Mouse (Mus musculus): ENCODE data around the gene Eif2ak3. TPM values are rescaled to one million over a fixed set of nuclear protein-coding genes. Genes with fewer than 3 reads are reported as not detected.

Eif2ak3 gene
- polyA plus RNA-seq, 1 experiment from 2014 or later, result 10.5 TPM

- Histone ChIP-seq H3K9ac (ENCODE audit: low read depth, low read length) (no peak overlapping the region), H3K9me3 (ENCODE audit: control insufficient read depth, low read length) (no peaks in the 10 kb centered on the region), H3K4me3 (ENCODE audit: low read depth, low read length) (no peak overlapping the region), H3K27ac (ENCODE audit: low read depth, low read length) (no peak overlapping the region), H3K36me3 (ENCODE audit: control insufficient read depth, insufficient read depth, low read length) (no peaks in the 10 kb centered on the region), H3K27me3 (ENCODE audit: control insufficient read depth, insufficient read depth, low read length) (no peaks in the 10 kb centered on the region), H3K4me2 (replicated peaks; ENCODE audit: low read depth, low read length) (peak overlapping the region; percentile 54; the same call in 1 of the 2 replicates), H3K4me1 (replicated peaks; ENCODE audit: control insufficient read depth, insufficient read depth, low read length) (no peaks in the 10 kb centered on the region)
- ATAC-seq (ENCODE audit: low FRiP score) (no peak), DNase-seq (ENCODE audit: low spot score) (no peak)
- 65% methylated on average over 5 of the region's 5 CpGs for WGBS
Observed at GRCm38 (mm10) chr6:70842991-70843390, 1.3 kb upstream of the Eif2ak3 start.

GRCm38 (mm10) chr6:70844896-70845646 is 756 bp downstream of the Eif2ak3 start:
- Histone ChIP-seq H3K4me3 (ENCODE audit: low read depth, low read length) (peak overlapping the region; percentile 93), H3K9ac (ENCODE audit: low read depth, low read length) (peak overlapping the region; percentile 83), H3K36me3 (ENCODE audit: control insufficient read depth, insufficient read depth, low read length) (no peaks in the 10 kb centered on the region), H3K4me2 (replicated peaks; ENCODE audit: low read depth, low read length) (peak overlapping the region; percentile 72), H3K27ac (ENCODE audit: low read depth, low read length) (peak overlapping the region; percentile 79), H3K4me1 (replicated peaks; ENCODE audit: control insufficient read depth, insufficient read depth, low read length) (no peaks in the 10 kb centered on the region), H3K9me3 (ENCODE audit: control insufficient read depth, low read length) (no peaks in the 10 kb centered on the region), H3K27me3 (ENCODE audit: control insufficient read depth, insufficient read depth, low read length) (no peaks in the 10 kb centered on the region)
- WGBS, result 2% methylated on average over 38 of the region's 38 CpGs
- peak; percentile 1; the same call in 1 of the 2 replicates for ATAC-seq (ENCODE audit: low FRiP score)
- DNase-seq (ENCODE audit: low spot score), result peak; percentile 57

DNA sequence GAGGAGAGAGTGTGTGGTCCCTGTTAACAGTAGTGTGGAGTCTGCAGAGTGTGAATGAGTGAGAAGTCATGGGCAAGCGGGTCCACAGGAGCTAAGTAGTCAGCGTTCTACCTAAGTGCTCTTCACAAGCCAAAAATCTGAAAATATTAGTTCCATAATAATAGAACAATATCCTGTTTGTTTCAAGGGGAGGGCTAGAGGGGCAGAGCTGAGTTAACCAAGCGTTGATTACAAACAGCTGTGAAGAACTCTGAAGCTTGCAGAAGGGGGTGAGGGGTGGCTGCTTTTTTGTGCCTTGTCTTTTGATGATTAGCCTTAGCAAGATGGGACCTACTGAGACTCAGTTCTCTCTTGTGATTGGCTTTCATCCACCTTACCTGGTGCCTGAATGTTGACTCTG is 3.1 kb downstream of the Eif2ak3 start:
- 37% methylated on average over 3 of the region's 3 CpGs for WGBS
- no peaks in the 10 kb centered on the region for H3K4me1 ChIP-seq (replicated peaks; ENCODE audit: control insufficient read depth, insufficient read depth, low read length)
- DNase-seq (ENCODE audit: low spot score) (no peak), ATAC-seq (ENCODE audit: low FRiP score) (no peak)
- no peaks in the 10 kb centered on the region for H3K27me3 ChIP-seq (ENCODE audit: control insufficient read depth, insufficient read depth, low read length)
- no peak overlapping the region for H3K4me2 ChIP-seq (replicated peaks; ENCODE audit: low read depth, low read length)
- H3K4me3 ChIP-seq (ENCODE audit: low read depth, low read length), result no peak overlapping the region
- no peak overlapping the region for H3K9ac ChIP-seq (ENCODE audit: low read depth, low read length)
- no peaks in the 10 kb centered on the region for H3K9me3 ChIP-seq (ENCODE audit: control insufficient read depth, low read length)
- no peaks in the 10 kb centered on the region for H3K36me3 ChIP-seq (ENCODE audit: control insufficient read depth, insufficient read depth, low read length)
- no peak overlapping the region for H3K27ac ChIP-seq (ENCODE audit: low read depth, low read length)

- no peak overlapping the region for H3K9ac ChIP-seq (ENCODE audit: low read depth, low read length)
- H3K36me3 ChIP-seq (ENCODE audit: control insufficient read depth, insufficient read depth, low read length), result no peaks in the 10 kb centered on the region
- 91% methylated on average over 4 of the region's 4 CpGs for WGBS
- no peak overlapping the region for H3K4me2 ChIP-seq (replicated peaks; ENCODE audit: low read depth, low read length)
- H3K27ac ChIP-seq (ENCODE audit: low read depth, low read length), result no peak overlapping the region
- no peaks in the 10 kb centered on the region for H3K9me3 ChIP-seq (ENCODE audit: control insufficient read depth, low read length)
- ATAC-seq (ENCODE audit: low FRiP score) (no peak), DNase-seq (ENCODE audit: low spot score) (no peak)
- no peaks in the 10 kb centered on the region for H3K27me3 ChIP-seq (ENCODE audit: control insufficient read depth, insufficient read depth, low read length)
- H3K4me1 ChIP-seq (replicated peaks; ENCODE audit: control insufficient read depth, insufficient read depth, low read length), result no peaks in the 10 kb centered on the region
- no peak overlapping the region for H3K4me3 ChIP-seq (ENCODE audit: low read depth, low read length)
Observed at GRCm38 (mm10) chr6:70853371-70853770, 9.1 kb downstream of the Eif2ak3 start.

DNA sequence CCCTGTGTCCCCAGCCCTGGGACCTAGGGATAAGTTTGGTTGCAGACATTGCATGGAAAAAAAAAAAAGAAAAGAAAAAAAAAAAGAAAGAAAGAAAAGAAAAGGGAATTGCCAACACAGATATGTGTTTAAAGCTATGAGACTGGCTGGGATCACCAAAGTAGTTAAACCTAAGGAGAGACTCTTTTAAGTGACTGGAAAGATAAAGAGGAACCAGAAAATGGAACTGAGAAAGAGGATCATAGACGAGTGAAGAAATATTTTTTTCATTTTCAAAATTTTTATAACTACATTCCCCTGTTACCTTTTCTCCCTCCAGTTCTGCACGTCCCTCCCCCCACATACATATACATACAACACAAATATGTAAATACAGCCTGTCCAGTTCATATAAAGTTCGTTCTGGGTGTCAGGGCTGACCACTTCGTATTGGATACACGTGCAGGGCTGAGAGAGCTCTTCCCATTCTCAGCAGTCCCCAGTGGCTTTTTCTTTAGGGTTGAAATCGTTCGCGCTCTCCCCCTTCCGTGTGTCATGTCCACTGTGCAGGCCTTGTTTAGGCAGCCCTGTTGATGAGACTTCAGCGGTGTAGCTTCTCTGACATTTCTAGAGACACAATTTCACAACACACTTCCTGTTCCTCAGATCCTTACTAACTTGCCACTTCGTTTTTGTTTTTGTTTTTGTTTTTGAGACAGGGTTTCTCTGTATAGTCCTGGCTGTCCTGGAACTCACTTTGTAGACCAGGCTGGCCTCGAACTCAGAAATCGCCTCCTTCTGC is 11.4 kb downstream of the Eif2ak3 start:
- Histone ChIP-seq H3K9me3 (ENCODE audit: control insufficient read depth, low read length) (no peaks in the 10 kb centered on the region), H3K4me3 (ENCODE audit: low read depth, low read length) (no peak overlapping the region), H3K27me3 (ENCODE audit: control insufficient read depth, insufficient read depth, low read length) (no peaks in the 10 kb centered on the region), H3K4me1 (replicated peaks; ENCODE audit: control insufficient read depth, insufficient read depth, low read length) (no peaks in the 10 kb centered on the region), H3K36me3 (ENCODE audit: control insufficient read depth, insufficient read depth, low read length) (0 out of 2 replicates have a peak, but pooled peaks cover 3% of the 10 kb centered on the region), H3K4me2 (replicated peaks; ENCODE audit: low read depth, low read length) (no peak overlapping the region), H3K9ac (ENCODE audit: low read depth, low read length) (no peak overlapping the region), H3K27ac (ENCODE audit: low read depth, low read length) (no peak overlapping the region)
- DNase-seq (ENCODE audit: low spot score), result no peak
- no peak for ATAC-seq (ENCODE audit: low FRiP score)
- 87% methylated on average over 13 of the region's 13 CpGs for WGBS

DNA sequence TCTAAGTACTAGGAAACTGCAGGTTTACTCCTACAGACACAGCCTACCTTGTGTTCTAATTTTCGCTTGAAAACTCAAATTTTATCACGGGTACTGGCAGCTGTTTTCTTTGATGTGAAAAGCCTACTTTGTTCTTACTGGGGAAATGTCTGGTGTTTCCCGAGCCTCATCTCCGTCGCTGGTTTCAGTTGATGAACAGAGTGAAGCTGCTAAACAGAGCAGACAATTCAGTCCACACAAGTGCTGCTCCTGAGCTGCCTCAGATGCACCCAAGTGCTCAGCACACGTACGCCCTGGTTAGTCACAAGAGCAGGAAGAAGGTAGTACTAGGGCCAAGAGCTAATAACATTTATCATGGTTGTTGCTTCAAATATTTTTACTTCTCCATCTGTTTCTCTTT is 18.4 kb downstream of the Eif2ak3 start:
- no peaks in the 10 kb centered on the region for H3K4me1 ChIP-seq (replicated peaks; ENCODE audit: control insufficient read depth, insufficient read depth, low read length)
- H3K9me3 ChIP-seq (ENCODE audit: control insufficient read depth, low read length), result no peaks in the 10 kb centered on the region
- H3K4me2 ChIP-seq (replicated peaks; ENCODE audit: low read depth, low read length), result no peak overlapping the region
- no peak overlapping the region for H3K4me3 ChIP-seq (ENCODE audit: low read depth, low read length)
- H3K9ac ChIP-seq (ENCODE audit: low read depth, low read length), result no peak overlapping the region
- 96% methylated on average over 7 of the region's 7 CpGs for WGBS
- H3K36me3 ChIP-seq (ENCODE audit: control insufficient read depth, insufficient read depth, low read length), result 0 out of 2 replicates have a peak, but pooled peaks cover 3% of the 10 kb centered on the region
- H3K27me3 ChIP-seq (ENCODE audit: control insufficient read depth, insufficient read depth, low read length), result no peaks in the 10 kb centered on the region
- H3K27ac ChIP-seq (ENCODE audit: low read depth, low read length), result no peak overlapping the region
- DNase-seq (ENCODE audit: low spot score) (no peak), ATAC-seq (ENCODE audit: low FRiP score) (no peak)

DNA sequence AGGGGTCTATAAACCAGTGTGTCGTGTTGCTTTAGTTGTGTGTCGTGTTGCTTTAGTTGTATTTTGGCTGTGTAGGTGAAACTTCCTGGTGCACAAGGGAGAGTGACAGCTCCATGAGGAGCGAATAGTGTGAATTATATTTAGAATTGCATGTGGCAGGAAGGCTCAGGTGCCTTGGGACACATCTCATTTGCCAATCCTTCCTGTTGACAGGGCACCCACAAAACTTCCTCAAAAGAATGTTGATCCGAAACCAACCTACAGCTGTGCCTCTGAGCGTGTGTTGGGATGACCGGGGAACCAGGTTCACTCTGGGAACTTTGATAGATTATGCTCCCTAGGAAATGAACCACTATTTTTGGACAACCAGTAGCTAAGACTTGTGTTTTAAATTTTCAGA is 20.0 kb downstream of the Eif2ak3 start:
- no peak for ATAC-seq (ENCODE audit: low FRiP score)

GRCm38 (mm10) chr6:70866761-70867160 is 22.4 kb downstream of the Eif2ak3 start:
- Histone ChIP-seq H3K4me1 (replicated peaks; ENCODE audit: control insufficient read depth, insufficient read depth, low read length) (no peaks in the 10 kb centered on the region), H3K9me3 (ENCODE audit: control insufficient read depth, low read length) (no peaks in the 10 kb centered on the region), H3K4me2 (replicated peaks; ENCODE audit: low read depth, low read length) (no peak overlapping the region), H3K27ac (ENCODE audit: low read depth, low read length) (no peak overlapping the region), H3K9ac (ENCODE audit: low read depth, low read length) (no peak overlapping the region), H3K4me3 (ENCODE audit: low read depth, low read length) (no peak overlapping the region), H3K36me3 (ENCODE audit: control insufficient read depth, insufficient read depth, low read length) (no peaks in the 10 kb centered on the region), H3K27me3 (ENCODE audit: control insufficient read depth, insufficient read depth, low read length) (no peaks in the 10 kb centered on the region)
- WGBS, result 79% methylated on average over 5 of the region's 5 CpGs
- DNase-seq (ENCODE audit: low spot score), result no peak
- ATAC-seq (ENCODE audit: low FRiP score), result no peak

More for the DNA sequence above, 20.0 kb downstream of the Eif2ak3 start:
- Histone ChIP-seq H3K9ac (ENCODE audit: low read depth, low read length) (no peak overlapping the region), H3K27me3 (ENCODE audit: control insufficient read depth, insufficient read depth, low read length) (no peaks in the 10 kb centered on the region), H3K4me3 (ENCODE audit: low read depth, low read length) (no peak overlapping the region), H3K9me3 (ENCODE audit: control insufficient read depth, low read length) (no peaks in the 10 kb centered on the region), H3K4me1 (replicated peaks; ENCODE audit: control insufficient read depth, insufficient read depth, low read length) (no peaks in the 10 kb centered on the region), H3K36me3 (ENCODE audit: control insufficient read depth, insufficient read depth, low read length) (0 out of 2 replicates have a peak, but pooled peaks cover 2% of the 10 kb centered on the region), H3K4me2 (replicated peaks; ENCODE audit: low read depth, low read length) (no peak overlapping the region), H3K27ac (ENCODE audit: low read depth, low read length) (no peak overlapping the region)
- DNase-seq (ENCODE audit: low spot score), result no peak
- WGBS, result 93% methylated on average over 6 of the region's 6 CpGs
